Mouse (Mus musculus): ENCODE measurements at regions not wholly inside any gene's neighbourhood (a gene's known extent, or its start where the extent isn't known, plus 50 kb on each side); places are given as distances from the start of the nearest gene placed in this dataset.
A peak's percentile ranks its signal among the peaks of the same experiment; 100 is the strongest.

DNA sequence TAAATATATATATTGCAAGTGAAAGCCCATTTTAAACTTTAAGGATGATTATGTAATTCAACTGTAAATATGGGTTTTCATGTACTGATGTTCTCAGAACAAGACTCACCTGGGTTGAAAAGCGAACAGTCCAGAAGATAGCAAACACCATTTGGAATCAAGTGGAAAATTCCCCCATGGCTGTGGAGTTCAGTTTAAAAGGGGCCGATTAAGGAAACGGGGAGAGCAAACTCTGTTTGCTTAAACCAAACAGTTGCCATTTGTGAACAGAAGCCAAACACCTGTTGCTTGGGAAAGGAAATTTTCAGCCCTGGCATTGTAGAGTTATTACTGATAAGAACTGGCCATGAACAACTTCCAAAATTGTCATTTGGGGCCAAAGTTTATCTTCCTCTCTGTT is 126.1 kb downstream of the Tent5c start:
- 89% methylated on average over 3 of the region's 3 CpGs for WGBS
- H3K4me2 ChIP-seq (replicated peaks) = no peak overlapping the region
- H3K36me3 ChIP-seq = no peaks in the 10 kb centered on the region
- H3K9me3 ChIP-seq = no peaks in the 10 kb centered on the region
- H3K4me1 ChIP-seq = no peaks in the 10 kb centered on the region
- no peak overlapping the region for H3K27ac ChIP-seq
- H3K4me3 ChIP-seq = no peak overlapping the region
- no peaks in the 10 kb centered on the region for H3K27me3 ChIP-seq
- ATAC-seq (ENCODE audit: insufficient number of reproducible peaks, insufficient read depth, low FRiP score, low TSS enrichment) = no peak
- no peak overlapping the region for H3K9ac ChIP-seq

DNA sequence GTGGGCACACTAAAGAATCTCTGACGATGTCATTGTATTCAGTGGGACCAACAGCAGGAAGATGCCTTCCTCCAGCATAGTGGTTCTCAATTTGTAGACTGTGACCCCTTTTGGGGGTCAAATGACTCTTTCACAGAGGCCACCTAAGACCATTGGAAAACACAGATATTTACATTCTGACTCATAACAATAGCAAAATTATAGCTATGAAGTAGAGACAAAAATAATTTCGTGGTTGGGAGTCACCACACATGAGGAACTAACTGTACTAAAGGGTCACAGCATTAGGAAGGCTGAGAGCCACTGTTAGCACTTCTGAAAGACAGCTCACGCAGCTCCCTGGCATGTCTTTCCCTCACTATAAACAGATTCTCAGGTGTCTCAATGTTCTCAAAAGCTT is 129.1 kb downstream of the Tent5c start:
- H3K27me3 ChIP-seq = no peaks in the 10 kb centered on the region
- no peaks in the 10 kb centered on the region for H3K4me1 ChIP-seq
- ATAC-seq (ENCODE audit: insufficient number of reproducible peaks, insufficient read depth, low FRiP score, low TSS enrichment) = no peak
- H3K36me3 ChIP-seq = no peaks in the 10 kb centered on the region
- no peaks in the 10 kb centered on the region for H3K9me3 ChIP-seq
- 86% methylated on average over 3 of the region's 3 CpGs for WGBS
- no peak overlapping the region for H3K4me2 ChIP-seq (replicated peaks)
- H3K4me3 ChIP-seq = no peak overlapping the region
- H3K9ac ChIP-seq = no peak overlapping the region
- no peak overlapping the region for H3K27ac ChIP-seq

DNA sequence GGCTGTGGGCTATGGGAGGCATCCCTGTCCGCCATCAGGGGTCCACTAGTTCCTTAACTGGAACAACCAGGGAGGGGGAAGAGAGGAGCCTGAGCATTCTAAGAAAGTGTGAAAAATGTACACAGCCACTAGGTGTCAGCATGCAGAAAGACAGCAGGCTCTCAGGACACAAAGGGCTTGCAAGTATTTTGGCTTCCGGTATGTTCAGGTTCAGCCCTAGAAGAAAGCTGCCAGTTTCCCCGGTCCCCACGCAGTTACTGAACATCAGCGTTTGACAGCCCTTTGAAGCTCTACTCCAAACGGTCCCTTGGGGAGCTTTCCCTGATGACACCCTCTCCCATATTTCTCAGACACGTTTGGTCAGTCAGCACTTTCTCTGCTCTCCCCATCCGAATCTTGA is 130.1 kb downstream of the Tent5c start:
- Histone ChIP-seq H3K27ac (no peak overlapping the region), H3K4me1 (no peaks in the 10 kb centered on the region), H3K9ac (no peak overlapping the region), H3K27me3 (no peaks in the 10 kb centered on the region), H3K36me3 (no peaks in the 10 kb centered on the region), H3K4me2 (replicated peaks) (peak overlapping the region; percentile 37), H3K9me3 (no peaks in the 10 kb centered on the region), H3K4me3 (0 out of 2 replicates have a peak overlapping the region, but pooled peaks have one; percentile 8)
- no peak for ATAC-seq (ENCODE audit: insufficient number of reproducible peaks, insufficient read depth, low FRiP score, low TSS enrichment)
- 25% methylated on average over 8 of the region's 8 CpGs for WGBS

DNA sequence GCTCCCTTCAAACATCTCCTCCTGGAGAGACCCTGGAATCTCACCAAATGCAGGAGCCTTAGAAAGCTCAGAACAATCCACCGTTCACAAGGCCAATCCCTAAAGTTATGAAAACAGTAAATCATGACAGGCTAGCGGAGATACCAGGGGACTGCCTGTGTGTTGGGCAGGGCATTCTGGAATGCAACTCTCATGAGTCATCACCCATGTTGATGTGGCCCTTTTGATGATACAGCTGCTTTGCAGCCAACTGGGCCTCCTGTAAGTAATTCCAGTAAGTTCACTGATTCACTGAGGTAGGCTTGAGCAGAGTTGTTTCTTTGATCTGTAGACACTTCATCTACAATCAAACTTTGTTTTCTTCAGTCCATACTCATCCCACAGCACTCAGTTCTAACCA is 155.6 kb downstream of the Tent5c start:
- Histone ChIP-seq H3K9me3 (no peaks in the 10 kb centered on the region), H3K4me2 (replicated peaks) (no peak overlapping the region), H3K27me3 (no peaks in the 10 kb centered on the region), H3K4me1 (no peaks in the 10 kb centered on the region), H3K4me3 (no peak overlapping the region), H3K27ac (no peak overlapping the region), H3K36me3 (no peaks in the 10 kb centered on the region), H3K9ac (no peak overlapping the region)
- no peak for ATAC-seq (ENCODE audit: insufficient number of reproducible peaks, insufficient read depth, low FRiP score, low TSS enrichment)
- WGBS = 94% methylated on average over 2 of the region's 2 CpGs

DNA sequence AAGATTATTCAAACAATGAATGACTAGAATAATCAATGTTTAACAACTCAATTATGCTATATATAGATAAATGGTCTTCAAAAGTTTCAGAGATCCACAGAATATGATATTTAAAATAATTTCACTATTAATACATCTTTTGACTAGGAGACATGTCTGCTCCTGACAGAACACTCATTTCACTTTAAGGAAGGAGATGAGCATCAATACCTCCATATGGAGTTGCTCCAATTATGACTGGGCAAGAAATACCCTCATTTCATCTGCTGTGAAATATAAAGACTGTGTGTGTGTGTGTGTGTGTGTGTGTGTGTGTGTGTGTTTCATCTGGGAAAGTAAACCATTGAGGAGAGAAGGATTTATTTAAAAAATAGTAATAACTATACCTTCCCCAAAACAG is 156.2 kb upstream of the Wdr3 start:
- Histone ChIP-seq H3K27me3 (no peaks in the 10 kb centered on the region), H3K4me1 (no peaks in the 10 kb centered on the region), H3K4me2 (replicated peaks) (no peak overlapping the region), H3K9ac (no peak overlapping the region), H3K9me3 (no peaks in the 10 kb centered on the region), H3K27ac (no peak overlapping the region), H3K4me3 (no peak overlapping the region), H3K36me3 (no peaks in the 10 kb centered on the region)
- ATAC-seq (ENCODE audit: insufficient number of reproducible peaks, insufficient read depth, low FRiP score, low TSS enrichment) = no peak

DNA sequence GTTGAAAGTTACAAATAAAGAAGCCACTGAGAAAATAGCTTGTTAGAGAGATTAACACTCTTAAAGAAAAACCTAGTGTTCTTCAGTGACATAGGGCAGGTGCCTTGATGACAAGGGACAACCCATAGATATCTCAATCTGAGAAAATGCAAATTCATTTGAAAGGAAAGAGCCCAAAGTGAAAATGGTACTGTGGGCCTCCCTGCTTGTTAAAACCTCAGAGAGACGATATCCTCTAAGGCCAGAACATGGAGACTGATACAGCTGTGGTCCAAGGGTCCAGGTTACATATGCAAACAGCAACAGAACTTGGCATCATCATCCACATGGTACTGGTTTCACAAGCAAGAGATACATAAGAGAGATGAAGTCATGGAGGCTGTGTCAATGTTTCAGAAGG is 125.6 kb upstream of the Wdr3 start:
- no peak for ATAC-seq (ENCODE audit: insufficient number of reproducible peaks, insufficient read depth, low FRiP score, low TSS enrichment)
- H3K27me3 ChIP-seq = no peaks in the 10 kb centered on the region

DNA sequence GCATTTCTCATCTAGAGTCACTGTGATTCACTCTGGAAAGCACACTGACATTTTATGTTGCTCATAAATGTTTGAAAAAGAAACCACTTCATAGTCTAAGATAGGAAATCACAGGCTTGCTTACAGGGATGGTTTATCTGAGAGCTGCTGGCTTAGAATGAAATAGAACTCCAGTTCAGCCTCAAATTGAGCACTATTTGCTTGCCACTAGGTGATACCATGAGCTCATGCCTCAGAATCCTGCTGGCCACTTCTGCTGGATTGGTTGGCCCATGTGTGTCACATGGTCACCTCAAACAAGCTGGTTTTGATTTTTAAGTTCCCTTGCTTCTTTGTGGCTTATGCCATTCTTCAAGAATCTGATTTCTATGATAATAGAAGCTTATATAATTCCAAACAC is 104.8 kb upstream of the Wdr3 start:
- H3K27me3 ChIP-seq = no peaks in the 10 kb centered on the region
- no peak for ATAC-seq (ENCODE audit: insufficient number of reproducible peaks, insufficient read depth, low FRiP score, low TSS enrichment)
- H3K9ac ChIP-seq = no peak overlapping the region
- 0 out of 2 replicates have a peak, but pooled peaks cover 3% of the 10 kb centered on the region for H3K9me3 ChIP-seq
- H3K4me1 ChIP-seq = no peaks in the 10 kb centered on the region
- H3K36me3 ChIP-seq = no peaks in the 10 kb centered on the region
- no peak overlapping the region for H3K4me2 ChIP-seq (replicated peaks)
- H3K27ac ChIP-seq = no peak overlapping the region
- H3K4me3 ChIP-seq = no peak overlapping the region

More for the DNA sequence above, 125.6 kb upstream of the Wdr3 start:
- Histone ChIP-seq H3K4me1 (no peaks in the 10 kb centered on the region), H3K36me3 (no peaks in the 10 kb centered on the region), H3K4me3 (no peak overlapping the region), H3K9me3 (no peaks in the 10 kb centered on the region), H3K4me2 (replicated peaks) (no peak overlapping the region), H3K9ac (no peak overlapping the region), H3K27ac (no peak overlapping the region)
- 89% methylated on average over 1 of the region's 1 CpGs for WGBS

DNA sequence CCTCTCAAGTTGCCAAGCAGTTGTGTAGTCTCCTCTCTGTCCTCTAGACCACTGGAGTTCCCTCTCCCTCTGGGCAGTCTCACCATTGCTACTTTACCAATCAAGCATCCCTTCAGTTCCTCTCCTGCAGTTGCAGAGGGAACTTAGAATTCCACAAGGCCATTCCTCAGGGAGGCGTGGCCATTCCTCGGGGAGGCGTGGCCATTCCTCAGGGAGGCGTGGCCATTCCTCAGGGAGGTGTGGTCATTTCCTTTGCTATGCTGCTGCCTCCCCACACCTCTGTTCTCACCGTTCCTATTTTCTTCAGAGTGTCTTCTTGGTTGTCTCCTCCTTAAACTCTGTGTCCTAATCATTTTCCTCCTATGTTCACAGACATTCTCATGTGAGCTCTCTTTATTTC is 102.8 kb upstream of the Wdr3 start:
- no peak overlapping the region for H3K4me3 ChIP-seq
- WGBS = 51% methylated on average over 5 of the region's 5 CpGs
- H3K27ac ChIP-seq = no peak overlapping the region
- H3K4me1 ChIP-seq = no peaks in the 10 kb centered on the region
- ATAC-seq (ENCODE audit: insufficient number of reproducible peaks, insufficient read depth, low FRiP score, low TSS enrichment) = no peak
- H3K4me2 ChIP-seq (replicated peaks) = no peak overlapping the region
- H3K27me3 ChIP-seq = no peaks in the 10 kb centered on the region
- H3K9me3 ChIP-seq = 0 out of 2 replicates have a peak, but pooled peaks cover 3% of the 10 kb centered on the region
- H3K36me3 ChIP-seq = no peaks in the 10 kb centered on the region
- no peak overlapping the region for H3K9ac ChIP-seq

Measured in embryonic facial prominence, embryonic 12.5 days (tissue).